Mouse (Mus musculus) heart, postnatal 0 days (tissue): ENCODE measurements at regions not wholly inside any gene's neighbourhood (a gene's known extent, or its start where the extent isn't known, plus 50 kb on each side); places are given as distances from the start of the nearest gene placed in this dataset.

ENCODE experiments used
- CTCF ChIP-seq: IDR thresholded peaks from 2 replicates; pipeline ENCODE4 v1.5.1; 2016; ENCODE audit warnings: antibody characterized with exemption, control low read depth, low read depth
- EP300 ChIP-seq: IDR thresholded peaks from 2 replicates; pipeline ENCODE4 v1.6.1; 2016; ENCODE audit warnings: antibody characterized with exemption, low read depth

GRCm38 (mm10) chr3:49667543-49668338, 89.4 kb downstream of the Pcdh18 start:
- TF ChIP-seq CTCF (no peak), EP300 (no peak)
